Mouse (Mus musculus): ENCODE data around the gene Tbc1d1.
"Not testable (repeated sequence)": the region's sequence is repeated elsewhere in the genome, so short reads cannot be mapped to it uniquely, and the experiment has no call there.

Gene Tbc1d1

DNA sequence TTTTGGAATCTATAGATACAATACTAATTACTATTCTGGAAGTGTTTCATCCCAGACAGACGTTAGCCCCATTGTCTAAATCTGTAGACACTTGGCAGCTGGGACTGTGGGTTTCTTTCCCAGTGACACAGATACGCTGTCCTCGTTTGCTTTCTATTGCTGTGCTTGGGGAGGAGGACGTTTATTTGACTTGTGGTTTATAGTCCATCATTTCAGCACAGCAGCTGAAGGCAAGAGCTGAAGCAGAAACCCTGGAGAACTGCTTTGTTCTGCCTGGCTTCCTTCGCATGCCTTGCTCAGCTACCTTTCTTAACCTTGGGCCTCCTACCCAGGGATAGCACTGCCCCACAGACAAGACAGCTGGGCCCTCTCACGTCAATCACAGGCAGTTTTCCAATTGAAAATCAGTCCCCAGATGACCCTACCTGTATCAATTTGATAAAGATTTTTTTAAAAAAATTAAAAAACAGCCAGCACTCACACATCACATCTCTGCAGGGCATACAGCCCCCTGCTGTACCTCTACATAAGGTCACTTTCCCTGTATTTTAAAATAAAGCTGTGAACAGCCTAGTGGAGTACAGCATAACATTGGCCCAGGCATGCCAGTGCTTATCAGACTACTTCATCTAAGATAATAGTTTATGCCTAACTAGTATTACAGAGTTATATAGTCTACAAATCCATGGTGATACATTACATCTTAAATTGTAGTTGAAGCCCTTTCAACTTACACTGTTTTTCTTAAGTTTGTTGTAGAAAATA lies 158.4 kb downstream of the Tbc1d1 start:
- DNase-seq (ENCODE audit: low spot score), result no peak

DNA sequence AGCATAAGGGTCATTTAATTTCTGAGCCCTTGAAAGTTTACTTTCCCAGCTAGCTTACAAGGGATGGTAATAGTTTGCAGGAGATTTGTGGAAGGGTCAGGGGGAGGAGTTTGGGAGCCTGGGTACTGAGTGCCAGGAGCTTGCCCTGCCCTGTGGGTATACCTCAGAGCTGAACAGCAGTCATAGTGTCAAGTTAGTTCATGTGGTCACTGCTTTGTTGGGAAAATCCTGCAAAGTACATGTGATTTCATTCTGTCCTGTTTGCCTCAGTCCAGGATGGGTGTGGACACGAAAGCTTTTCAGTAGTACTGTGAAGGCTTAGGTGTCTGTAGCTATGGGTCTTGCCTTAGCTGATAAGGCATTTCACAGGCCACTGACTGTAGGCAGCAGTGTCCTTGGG lies 159.0 kb downstream of the Tbc1d1 start:
- DNase-seq (ENCODE audit: low spot score), result no peak

DNA sequence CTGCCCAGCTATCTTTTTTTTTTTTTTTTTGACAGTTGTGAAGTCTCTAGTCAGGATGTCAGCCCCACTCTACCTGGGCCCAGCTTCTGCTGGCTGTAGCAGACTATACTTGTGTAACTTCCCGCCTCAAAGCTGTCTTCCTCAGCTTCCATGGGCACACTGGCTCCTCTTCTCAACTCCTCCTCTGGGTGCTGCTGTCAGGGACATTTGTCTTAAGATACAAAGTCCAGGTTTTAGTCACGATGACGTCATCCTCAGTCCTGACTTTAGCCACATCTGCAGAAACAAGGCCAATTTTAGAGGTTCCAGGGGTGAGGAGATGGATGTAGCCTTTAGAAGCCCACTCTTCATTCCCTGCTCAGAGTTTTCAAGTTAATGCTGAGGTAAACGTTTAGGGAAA lies 167.2 kb downstream of the Tbc1d1 start:
- DNase-seq (ENCODE audit: low spot score), result no peak

DNA sequence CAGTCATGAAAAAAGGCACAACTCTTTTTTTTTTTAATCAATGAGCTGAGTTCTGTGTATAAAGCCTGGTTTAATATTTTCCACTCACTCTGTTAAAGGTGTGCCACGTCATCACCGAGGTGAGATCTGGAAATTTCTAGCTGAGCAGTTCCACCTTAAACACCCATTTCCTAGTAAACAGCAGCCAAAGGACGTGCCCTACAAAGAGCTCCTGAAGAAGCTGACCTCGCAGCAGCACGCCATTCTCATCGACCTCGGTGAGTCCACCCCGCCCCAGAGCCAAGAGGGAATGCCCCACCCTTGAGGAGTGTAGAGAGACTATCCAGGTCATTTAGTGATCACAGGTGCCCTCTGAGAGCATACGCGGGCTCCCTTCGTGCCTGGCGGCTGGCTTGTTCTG lies 168.2 kb downstream of the Tbc1d1 start:
- DNase-seq (ENCODE audit: low spot score), result no peak

DNA sequence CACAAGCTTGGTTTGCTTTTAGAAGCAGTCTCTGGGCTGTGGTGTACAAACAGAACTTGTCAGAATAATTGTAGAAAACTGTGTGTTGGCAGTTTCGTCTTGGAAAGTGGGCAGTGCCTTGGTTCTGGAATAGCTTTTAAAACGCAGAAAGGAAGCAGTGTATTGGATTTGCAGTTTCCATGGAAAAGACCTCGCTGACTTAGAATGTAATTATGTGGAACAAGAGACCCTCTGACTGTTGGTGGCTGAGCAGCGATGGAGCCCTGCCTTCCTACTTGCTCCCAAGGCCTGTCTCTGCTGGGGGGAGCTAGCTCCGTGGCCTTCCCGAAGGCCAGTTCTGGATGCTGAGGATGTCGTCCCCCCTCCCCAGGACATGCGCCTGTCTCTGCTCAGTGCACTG lies 168.8 kb downstream of the Tbc1d1 start:
- DNase-seq (ENCODE audit: low spot score), result no peak

DNA sequence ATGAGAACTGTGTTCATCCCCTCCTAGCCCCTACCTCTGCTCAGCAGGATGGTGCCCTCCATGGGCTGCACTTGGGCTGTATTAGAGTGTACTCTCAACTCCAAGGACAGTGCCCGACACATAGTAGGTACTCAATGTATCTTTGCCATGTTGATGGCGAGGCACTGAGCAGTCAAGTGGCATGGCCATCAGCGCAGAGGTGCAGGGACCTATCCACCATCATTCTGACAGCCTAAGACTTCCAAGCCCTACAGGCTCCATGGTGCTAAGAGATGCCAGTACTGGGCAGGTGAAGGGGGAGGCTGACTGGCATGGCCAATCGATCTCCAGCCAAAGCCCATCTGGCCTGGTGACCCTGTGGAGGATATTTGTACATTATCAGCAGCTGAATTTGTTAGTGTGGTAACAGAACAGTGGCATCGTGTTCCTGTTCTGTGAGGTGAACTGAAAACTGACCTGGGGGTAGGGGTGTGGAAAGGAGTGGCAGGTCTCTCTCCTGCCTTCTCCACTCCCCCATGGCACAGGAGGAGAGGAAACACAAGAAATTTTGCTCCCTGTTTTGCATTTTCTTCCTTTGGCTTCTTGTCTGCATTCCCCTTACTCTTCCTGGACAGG lies 169.7 kb downstream of the Tbc1d1 start:
- no peak for DNase-seq (ENCODE audit: low spot score)

DNA sequence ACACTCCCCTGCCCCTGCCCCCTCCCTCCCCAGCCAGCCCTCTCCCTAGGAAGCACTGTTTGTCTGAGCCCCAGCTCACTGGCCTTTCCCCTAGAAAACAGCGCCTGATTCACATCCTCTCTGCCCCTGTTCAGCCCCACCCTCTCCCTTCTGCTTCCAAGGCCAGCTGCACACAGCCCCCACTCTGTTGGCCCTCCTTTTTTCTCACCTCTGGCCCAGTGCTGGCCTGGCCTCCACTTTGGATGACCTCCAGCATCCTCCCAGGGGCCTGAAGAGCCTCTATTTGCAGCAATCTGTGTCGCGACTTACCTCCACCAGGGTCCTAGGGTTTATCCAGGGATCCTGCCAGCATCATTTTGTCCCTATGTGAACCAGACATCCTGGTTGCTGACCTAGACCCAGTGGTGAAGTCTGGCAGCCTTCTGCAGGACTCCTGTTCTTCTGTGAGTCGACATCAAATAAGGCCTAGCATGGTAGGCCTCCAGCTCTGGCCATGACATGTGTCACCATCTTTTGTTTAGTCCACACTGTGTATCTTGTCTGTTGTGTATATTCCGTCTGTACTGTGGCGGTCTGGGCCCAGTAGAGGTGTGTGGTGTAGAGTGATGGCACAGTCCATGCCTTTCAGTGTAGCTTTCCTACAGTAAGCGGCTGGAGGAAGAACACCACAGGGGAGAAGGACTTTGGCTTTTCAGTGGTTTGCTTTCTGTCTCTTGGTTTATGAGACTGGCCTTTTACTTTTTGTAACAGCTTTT lies 170.5 kb downstream of the Tbc1d1 start:
- DNase-seq (ENCODE audit: low spot score), result peak; percentile 65

DNA sequence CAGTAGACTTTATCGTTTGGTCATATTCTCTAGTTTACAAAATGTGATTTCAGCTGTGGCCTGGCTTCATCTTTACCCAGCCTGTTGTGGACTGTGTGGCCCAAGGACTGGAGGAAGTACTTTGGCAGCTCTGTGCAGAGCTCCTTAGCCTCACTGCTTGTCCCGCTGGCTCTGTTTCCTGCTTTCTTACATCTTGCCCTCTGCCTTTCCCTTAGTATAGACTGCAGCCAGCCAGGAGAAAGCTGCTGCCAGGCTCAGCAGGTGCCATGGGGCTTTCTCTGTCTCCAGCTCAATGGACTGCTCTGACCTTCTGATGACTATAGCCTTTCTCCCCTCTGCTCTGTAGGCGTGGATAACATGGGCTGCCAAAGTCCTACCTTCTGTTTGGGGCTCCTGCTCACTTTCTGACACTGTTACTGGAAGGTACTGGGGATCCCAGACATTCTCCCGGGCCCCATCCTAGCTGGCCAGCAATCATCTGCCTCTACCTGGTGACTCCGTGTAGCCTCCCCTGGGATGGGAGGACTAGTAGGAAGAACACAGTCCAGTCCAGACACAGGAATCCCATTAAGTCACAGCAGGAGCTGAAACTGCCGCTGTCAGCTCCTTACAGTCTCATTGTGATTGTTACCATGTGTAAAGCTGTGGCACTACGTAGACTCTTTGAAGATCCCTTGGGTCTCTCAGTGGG lies 171.3 kb downstream of the Tbc1d1 start:
- no peak for DNase-seq (ENCODE audit: low spot score)

DNA sequence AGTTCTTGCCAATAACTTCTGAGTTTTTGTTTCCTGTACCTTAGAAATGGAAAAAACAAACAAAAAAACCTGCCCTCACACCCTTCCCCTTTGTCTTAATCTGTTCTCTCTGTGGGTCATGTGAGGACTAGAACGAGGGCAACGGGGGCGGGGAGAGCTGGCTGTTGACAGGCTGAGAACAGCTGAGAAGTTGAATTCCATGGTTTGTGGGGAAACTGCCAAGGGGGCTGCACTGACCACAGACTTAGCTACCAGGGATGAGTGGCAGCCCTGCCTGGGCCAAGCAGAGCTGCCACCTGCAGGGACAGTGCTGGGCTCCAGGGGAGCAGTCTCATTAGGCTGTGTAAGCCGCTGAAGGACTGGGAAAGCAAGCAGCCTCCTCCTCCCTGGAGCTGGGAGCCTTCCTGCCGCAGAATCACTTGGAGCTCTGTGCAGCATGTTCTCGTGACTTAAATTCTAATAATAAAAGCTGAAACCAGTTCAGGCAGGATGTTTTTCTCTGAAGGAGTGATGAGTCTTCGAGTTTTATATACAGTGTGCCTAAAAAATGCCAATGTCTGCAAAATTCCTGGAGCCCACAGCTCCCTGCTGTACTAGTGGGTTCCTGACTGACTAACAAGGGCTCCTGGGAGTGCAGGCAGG lies 180.8 kb downstream of the Tbc1d1 start:
- DNase-seq (ENCODE audit: low spot score), result peak; percentile 49

DNA sequence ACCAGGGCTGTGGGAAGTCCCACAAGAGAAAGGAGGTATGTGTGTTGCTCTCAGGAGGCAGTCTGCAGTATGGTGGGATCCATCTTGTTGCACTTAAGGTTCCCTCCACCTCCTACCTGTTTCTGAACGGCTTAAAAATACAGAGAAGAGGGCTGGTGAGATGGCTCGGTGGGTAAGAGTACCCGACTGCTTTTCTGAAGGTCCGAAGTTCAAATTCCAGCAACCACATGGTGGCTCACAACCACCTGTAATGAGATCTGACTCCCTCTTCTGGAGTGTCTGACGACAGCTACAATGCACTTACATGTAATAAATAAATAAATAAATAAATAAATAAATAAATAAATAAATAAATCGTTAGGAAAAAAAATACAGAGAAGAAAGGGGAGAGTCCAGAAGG lies 182.7 kb downstream of the Tbc1d1 start:
- DNase-seq (ENCODE audit: low spot score), result not testable (repeated sequence)

DNA sequence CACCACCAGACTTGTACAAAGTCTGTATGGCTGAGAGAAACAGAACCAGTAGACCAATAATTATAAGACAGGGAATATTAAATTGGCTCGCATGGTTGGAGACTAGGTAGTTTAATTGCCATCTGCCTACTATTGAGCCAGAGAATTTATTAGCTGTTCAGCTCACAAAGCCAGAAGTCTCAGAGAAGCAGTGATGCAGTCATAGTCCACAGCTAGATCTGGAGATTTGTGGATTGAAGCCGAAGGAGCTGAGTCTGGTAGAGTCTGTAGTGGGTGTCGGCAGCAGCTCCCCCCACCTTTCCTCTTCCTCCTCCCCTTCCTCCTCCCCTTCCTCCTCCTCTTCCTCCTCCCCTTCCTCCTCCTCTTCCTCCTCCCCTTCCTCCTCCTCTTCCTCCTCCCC lies 184.3 kb downstream of the Tbc1d1 start:
- no peak for DNase-seq (ENCODE audit: low spot score)

DNA sequence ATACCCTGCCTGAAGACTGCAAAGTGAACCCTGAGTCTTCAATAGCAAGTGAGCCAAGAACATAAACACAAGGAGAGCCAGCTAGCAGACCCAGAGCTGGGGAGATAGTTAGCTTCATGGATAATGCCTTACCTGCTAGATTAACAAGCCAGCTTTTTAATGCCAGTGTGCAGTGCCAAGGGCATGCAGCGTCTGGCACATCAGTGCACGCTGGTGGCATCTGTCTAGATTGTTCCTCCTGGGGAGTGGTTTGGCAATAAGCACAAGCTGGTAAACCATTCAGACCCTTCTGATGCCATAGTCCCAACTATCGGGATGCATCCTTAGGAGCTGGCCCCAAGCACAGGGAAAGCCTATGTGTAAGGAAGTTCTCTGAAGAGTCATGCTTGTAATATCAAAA lies 185.6 kb downstream of the Tbc1d1 start:
- DNase-seq (ENCODE audit: low spot score), result no peak

DNA sequence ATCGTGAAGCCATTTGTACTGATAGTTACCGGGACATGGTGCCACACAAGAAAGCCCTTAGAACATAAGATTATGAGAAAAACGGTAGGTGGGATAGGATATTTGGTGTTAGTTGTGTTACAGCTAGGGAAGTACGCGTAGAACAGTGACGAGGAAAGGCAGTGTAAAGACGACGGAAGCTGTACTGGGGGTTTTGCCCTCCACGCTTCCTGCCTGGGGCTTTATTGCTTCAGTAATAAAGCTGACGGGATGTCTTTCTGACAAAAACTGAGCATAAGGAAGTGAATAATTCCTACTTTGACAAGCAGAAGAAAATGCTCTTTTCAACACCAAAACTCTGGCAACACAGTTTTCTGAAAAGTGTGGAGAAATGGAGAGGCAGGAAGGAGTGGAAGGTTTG lies 186.0 kb downstream of the Tbc1d1 start:
- no peak for DNase-seq (ENCODE audit: low spot score)

DNA sequence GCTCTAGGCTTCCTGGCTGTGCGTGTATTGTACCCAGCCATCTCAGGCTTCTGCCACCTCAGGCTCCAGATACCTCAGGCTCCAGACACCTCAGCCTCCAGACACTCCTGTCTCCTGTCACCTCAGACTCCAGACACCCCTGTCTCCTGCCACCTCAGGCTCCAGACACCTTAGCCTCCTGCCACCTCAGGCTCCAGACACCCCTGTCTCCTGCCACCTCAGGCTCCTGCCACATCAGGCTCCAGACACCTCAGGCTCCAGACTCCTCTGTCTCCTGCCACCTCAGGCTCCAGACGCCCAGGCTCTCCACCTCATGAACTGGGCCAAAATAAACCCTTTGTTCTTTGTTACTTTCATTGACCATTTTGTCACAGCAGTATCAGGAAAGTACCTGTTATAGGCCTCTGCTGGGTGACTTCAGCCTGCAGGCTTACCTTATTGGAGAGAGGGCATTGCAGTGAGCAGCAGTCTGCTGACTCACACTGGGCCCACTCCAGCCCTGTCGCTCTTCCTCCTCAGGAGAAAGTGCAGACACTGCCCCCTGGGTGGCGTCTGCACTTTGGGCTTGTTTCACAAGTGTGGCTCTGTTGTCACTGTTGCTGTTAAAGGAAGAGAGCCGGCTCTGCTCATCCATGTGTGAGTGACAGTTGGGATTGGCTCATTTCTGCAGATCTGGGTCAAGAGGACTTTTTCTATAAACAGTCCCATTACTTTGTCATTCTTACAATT lies 188.0 kb downstream of the Tbc1d1 start:
- DNase-seq (ENCODE audit: low spot score), result no peak

DNA sequence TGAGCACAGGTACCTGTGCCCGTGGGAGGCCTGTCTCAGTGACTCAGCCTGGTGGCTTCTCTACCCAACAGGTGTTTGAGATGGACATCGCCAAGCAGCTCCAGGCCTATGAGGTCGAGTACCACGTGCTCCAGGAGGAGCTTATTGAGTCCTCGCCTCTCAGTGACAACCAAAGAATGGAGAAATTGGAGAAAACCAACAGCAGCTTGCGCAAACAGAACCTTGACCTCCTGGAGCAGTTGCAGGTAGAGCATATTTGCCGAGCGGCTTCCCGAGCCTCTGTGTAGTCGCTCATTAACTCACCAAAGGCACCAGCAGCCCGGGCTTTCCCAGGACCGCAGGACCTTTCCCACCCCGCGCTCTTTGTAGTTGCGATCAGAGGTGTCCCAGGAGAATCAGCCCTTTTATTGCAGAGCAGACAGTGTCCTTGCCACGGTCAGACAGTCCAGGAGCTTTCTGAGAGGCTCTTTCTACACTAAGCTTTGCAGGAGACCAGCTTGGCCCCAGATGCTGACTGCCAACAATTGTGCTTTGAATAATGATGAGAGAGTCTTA lies 189.2 kb downstream of the Tbc1d1 start:
- DNase-seq (ENCODE audit: low spot score), result no peak

DNA sequence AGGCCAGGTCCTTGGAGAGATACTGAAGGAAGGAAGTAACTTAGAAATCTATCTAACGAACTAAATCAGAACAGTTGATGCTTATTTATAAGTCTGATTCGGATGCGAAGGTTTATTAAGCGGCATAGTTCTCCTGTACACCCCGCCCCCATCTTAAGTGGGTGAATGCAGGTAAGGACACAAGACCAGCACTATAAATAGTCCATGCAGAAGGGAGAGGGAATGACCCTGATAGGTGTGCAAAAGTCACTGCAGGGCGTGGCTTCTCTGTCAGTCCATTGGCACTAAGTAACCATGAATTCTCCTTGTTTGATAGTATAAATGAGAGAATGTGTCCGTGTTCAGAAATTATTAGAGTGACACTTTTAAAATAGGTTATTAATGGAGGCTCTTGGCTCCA lies 189.7 kb downstream of the Tbc1d1 start:
- DNase-seq (ENCODE audit: low spot score), result no peak

DNA sequence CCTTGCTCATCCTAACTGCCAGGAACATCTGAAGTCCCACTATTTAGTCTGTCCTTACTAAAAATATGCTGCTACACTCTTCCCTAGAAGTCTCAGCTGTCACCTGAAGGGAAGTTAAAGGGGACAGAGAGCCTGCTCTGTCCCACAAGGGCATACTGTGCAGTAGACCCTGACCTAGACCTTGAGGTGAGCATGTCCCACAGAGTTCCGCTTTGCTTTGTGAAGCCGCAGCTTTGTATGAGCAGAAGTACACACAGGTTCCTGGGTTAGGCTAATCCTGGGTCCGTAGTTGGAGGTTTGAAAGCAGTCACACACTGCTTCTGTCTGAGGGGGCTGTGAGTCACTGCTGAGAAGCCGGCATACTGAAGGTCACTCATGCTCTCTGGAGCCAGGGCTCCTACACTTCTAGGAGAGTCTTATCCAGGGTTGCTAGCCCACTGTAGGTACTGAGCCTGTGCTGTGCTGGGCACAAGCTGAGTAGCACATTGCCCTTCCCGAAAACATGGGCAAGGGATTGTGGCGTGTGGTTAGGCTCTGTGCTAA lies 190.3 kb downstream of the Tbc1d1 start:
- DNase-seq (ENCODE audit: low spot score), result no peak

DNA sequence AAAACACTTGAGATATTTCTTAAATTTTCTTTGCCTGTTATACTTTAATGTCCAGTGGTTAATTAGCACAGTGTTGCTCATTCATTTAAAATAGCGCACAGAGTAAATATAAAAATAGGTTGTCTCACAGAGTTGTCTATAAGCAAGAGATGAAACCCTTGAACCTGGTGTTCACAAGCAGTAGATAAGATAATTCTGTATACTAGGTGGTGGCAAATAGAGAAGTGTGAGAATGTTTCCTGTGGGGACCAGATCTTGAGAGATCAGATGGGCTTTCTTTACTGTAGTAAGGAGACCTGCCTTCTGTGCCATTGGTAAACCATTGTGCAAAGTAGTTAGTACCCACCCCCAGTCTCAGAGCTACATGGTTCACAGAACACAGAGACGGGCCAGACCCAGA lies 192.1 kb downstream of the Tbc1d1 start:
- DNase-seq (ENCODE audit: low spot score), result no peak

DNA sequence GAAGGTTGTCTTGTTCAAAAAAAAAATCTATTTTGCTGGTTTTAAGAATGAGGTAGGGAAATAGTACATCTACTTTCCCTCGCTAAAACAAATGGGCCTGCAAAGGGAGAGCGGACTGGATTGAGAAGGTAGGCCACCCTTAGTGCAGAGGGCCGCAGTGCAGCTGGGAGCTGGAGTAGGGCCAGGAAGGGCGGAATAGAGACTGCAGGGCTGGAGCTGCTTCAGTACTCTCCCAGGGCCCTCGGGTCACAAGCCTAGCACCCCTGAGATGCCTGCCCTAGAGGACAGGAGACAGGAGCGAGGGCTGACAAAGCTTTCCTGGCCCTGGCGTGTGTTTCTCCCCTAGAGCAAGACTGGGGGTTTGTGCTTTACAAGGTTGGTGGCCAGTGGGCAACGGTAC lies 192.7 kb downstream of the Tbc1d1 start:
- no peak for DNase-seq (ENCODE audit: low spot score)

DNA sequence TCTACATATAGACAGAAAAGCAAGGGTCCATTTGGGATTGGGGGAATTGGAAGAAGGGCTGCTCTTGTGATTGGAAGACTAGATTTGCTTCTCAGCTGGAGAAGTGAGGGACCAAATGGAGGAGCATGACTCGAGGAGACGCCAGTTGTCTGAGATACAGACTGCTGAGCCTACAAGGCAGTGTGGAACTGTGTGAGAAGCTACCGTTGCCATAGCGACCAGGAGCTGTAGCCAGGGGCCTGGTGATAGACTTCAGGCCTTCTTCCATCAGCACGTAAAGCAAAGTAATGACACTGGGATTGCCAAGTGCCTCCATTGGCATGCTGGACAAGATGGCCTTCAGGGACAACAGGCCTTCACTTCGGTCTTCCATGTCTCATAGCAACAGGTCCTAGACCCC lies 195.9 kb downstream of the Tbc1d1 start:
- no peak for DNase-seq (ENCODE audit: low spot score)

Measured in ovary, postnatal 36 days (tissue).